ENCODE assay signal across 7 mouse cellular contexts in genomic region chr11:98969496-98969927, GRCm38 (mm10). TPM values are rescaled to one million over a fixed set of nuclear protein-coding genes. Genes with fewer than 3 reads are reported as not detected.
A peak's percentile ranks its signal among the peaks of the same experiment; 100 is the strongest.
DNase-seq lines count a peak whose midpoint lies in the region; ATAC-seq and TF ChIP-seq lines count a peak whose summit lies in the region.

No protein-coding gene starts in this region.

- WGBS in forebrain, embryonic 10.5 days: 20% methylated on average over 16 of the region's 17 CpGs
- WGBS in hindbrain, embryonic 13.5 days: 6% methylated on average over 17 of the region's 17 CpGs
- WGBS in limb, embryonic 14.5 days: 21% methylated on average over 17 of the region's 17 CpGs
- 15% methylated on average over 17 of the region's 17 CpGs for WGBS in stomach, embryonic 14.5 days

- peak overlapping the region; percentile 84 for H3K27ac ChIP-seq in forebrain, embryonic 10.5 days
- peak overlapping the region; percentile 95 for H3K27ac ChIP-seq in hindbrain, embryonic 13.5 days
- 0 out of 2 replicates have a peak overlapping the region, but pooled peaks have one; percentile 38 for H3K27ac ChIP-seq in limb, embryonic 14.5 days (replicated peaks; ENCODE audit: low read depth, low read length)
- peak overlapping the region; percentile 48 for H3K27ac ChIP-seq in stomach, embryonic 14.5 days (ENCODE audit: low read length)

- peak overlapping the region; percentile 99 for H3K4me2 ChIP-seq in hindbrain, embryonic 13.5 days
- H3K4me2 ChIP-seq in limb, embryonic 14.5 days (replicated peaks; ENCODE audit: low read depth, low read length, severe bottlenecking): 0 out of 2 replicates have a peak overlapping the region, but pooled peaks have one; percentile 7
- no peak overlapping the region for H3K4me2 ChIP-seq in stomach, embryonic 14.5 days (replicated peaks; ENCODE audit: low read depth, low read length)

- peaks cover 71% of the 10 kb centered on the region for H3K4me1 ChIP-seq in forebrain, embryonic 10.5 days
- peaks cover 83% of the 10 kb centered on the region for H3K4me1 ChIP-seq in hindbrain, embryonic 13.5 days (replicated peaks)
- H3K4me1 ChIP-seq in limb, embryonic 14.5 days (ENCODE audit: control insufficient read depth, insufficient read depth, low read length): peaks cover 71% of the 10 kb centered on the region
- peaks cover 72% of the 10 kb centered on the region for H3K4me1 ChIP-seq in stomach, embryonic 14.5 days (ENCODE audit: control insufficient read depth, insufficient read depth, low read length)

- no peak for TF ChIP-seq POLR2A in limb, embryonic 14.5 days (IDR thresholded peaks at IDR 0.05; ENCODE audit: borderline replicate concordance, extremely low read depth, insufficient read depth, insufficient read length)

- DNase-seq in left cerebral cortex, postnatal 10 days (ENCODE audit: extremely low spot score in 1 of 2, low spot score in 2 of 2): peak; percentile 72 to 77
- DNase-seq in left cerebral cortex, postnatal 4 days: no peak
- DNase-seq in forebrain, embryonic 10.5 days (ENCODE audit: extremely low spot score, low spot score): peak; percentile 45
- DNase-seq in limb, embryonic 14.5 days (ENCODE audit: low spot score): no peak

- ATAC-seq in hindbrain, embryonic 13.5 days (ENCODE audit: low FRiP score): peak; percentile 50
- no peak for ATAC-seq in limb, embryonic 14.5 days (ENCODE audit: low FRiP score, low read depth)
- no peak for ATAC-seq in stomach, embryonic 14.5 days (ENCODE audit: insufficient number of reproducible peaks, insufficient read depth, low FRiP score, low read depth)
- ATAC-seq in megakaryocyte progenitor cell, adult 5-6 weeks (replicated peaks; ENCODE audit: poor library complexity): no peak

- peak overlapping the region; percentile 69 for H3K9ac ChIP-seq in hindbrain, embryonic 13.5 days
- H3K9ac ChIP-seq in limb, embryonic 14.5 days (ENCODE audit: low read depth, low read length, severe bottlenecking): 0 out of 2 replicates have a peak overlapping the region, but pooled peaks have one; percentile 21
- H3K9ac ChIP-seq in stomach, embryonic 14.5 days (replicated peaks; ENCODE audit: low read depth, low read length): no peak overlapping the region

- H3K36me3 ChIP-seq in forebrain, embryonic 10.5 days (replicated peaks): peaks cover 69% of the 10 kb centered on the region
- peaks cover 38% of the 10 kb centered on the region for H3K36me3 ChIP-seq in hindbrain, embryonic 13.5 days
- H3K36me3 ChIP-seq in limb, embryonic 14.5 days (ENCODE audit: control insufficient read depth, insufficient read depth, low read length): peaks cover 81% of the 10 kb centered on the region
- H3K36me3 ChIP-seq in stomach, embryonic 14.5 days (ENCODE audit: control insufficient read depth, insufficient read depth, low read length): peaks cover 67% of the 10 kb centered on the region

- no peaks in the 10 kb centered on the region for H3K9me3 ChIP-seq in forebrain, embryonic 10.5 days
- no peaks in the 10 kb centered on the region for H3K9me3 ChIP-seq in hindbrain, embryonic 13.5 days
- no peaks in the 10 kb centered on the region for H3K9me3 ChIP-seq in limb, embryonic 14.5 days (ENCODE audit: control insufficient read depth, low read length)
- H3K9me3 ChIP-seq in stomach, embryonic 14.5 days (ENCODE audit: control insufficient read depth, low read depth, low read length): no peaks in the 10 kb centered on the region

- intact Hi-C loops in left cerebral cortex, postnatal 10 days (cut with DNase I): no loop called here
- intact Hi-C loops in left cerebral cortex, postnatal 4 days (cut with DNase I): no loop called here

- peak overlapping the region; percentile 41 for H3K4me3 ChIP-seq in forebrain, embryonic 10.5 days
- H3K4me3 ChIP-seq in hindbrain, embryonic 13.5 days: peak overlapping the region; percentile 14; the same call in 1 of the 2 replicates
- H3K4me3 ChIP-seq in limb, embryonic 14.5 days (replicated peaks; ENCODE audit: low read length): no peak overlapping the region
- no peak overlapping the region for H3K4me3 ChIP-seq in stomach, embryonic 14.5 days (ENCODE audit: low read depth, low read length)

- H3K27me3 ChIP-seq in forebrain, embryonic 10.5 days (ENCODE audit: poor library complexity, severe bottlenecking): peaks cover 29% of the 10 kb centered on the region
- no peaks in the 10 kb centered on the region for H3K27me3 ChIP-seq in hindbrain, embryonic 13.5 days
- no peaks in the 10 kb centered on the region for H3K27me3 ChIP-seq in limb, embryonic 14.5 days (ENCODE audit: control insufficient read depth, insufficient read depth, low read length)
- no peaks in the 10 kb centered on the region for H3K27me3 ChIP-seq in stomach, embryonic 14.5 days (ENCODE audit: control insufficient read depth, insufficient read depth, low read length)

RNA-seq across cellular contexts. Expression of gene Gjd3, which starts 13.3 kb away (rescaled TPM):
- 1 to 10 TPM; 4.1 to 5.1 TPM for total RNA-seq in left cerebral cortex, postnatal 10 days (2021)
- 1 to 10 TPM; 2.2 to 3.4 TPM for total RNA-seq in left cerebral cortex, postnatal 4 days (2021)
- polyA plus RNA-seq in forebrain, embryonic 10.5 days (2016; fragmentation: Nextera tagmentation; extraction: Ambion mirVana): 0.20 and 0.24 TPM in 2 replicates
- 1.5 and 1.6 TPM in 2 replicates for polyA plus RNA-seq in hindbrain, embryonic 13.5 days (2015; fragmentation: Nextera tagmentation; extraction: Ambion mirVana)
- polyA plus RNA-seq in limb, embryonic 14.5 days (2012; rRNA removed): 1.3 and 2.2 TPM in 2 replicates
- 0.41 and 0.45 TPM in 2 replicates for polyA plus RNA-seq in limb, embryonic 14.5 days (2014; fragmentation: Nextera tagmentation; extraction: Ambion mirVana)
- polyA plus RNA-seq in stomach, embryonic 14.5 days (2014; fragmentation: Nextera tagmentation; extraction: Ambion mirVana): not detected in 2 replicates
- not detected in 2 replicates for total RNA-seq in megakaryocyte progenitor cell, adult 5-6 weeks (2015)
- total RNA-seq in megakaryocyte progenitor cell, adult 5-6 weeks (2017): not detected in 2 replicates

RNA-seq across cellular contexts. Expression of gene Rara, which starts 41.9 kb away (rescaled TPM):
- 10 to 100 TPM; 16.6 to 16.9 TPM for total RNA-seq in left cerebral cortex, postnatal 10 days (2021)
- 10 to 100 TPM; 20.3 to 21.5 TPM for total RNA-seq in left cerebral cortex, postnatal 4 days (2021)
- polyA plus RNA-seq in forebrain, embryonic 10.5 days (2016; fragmentation: Nextera tagmentation; extraction: Ambion mirVana): 16.9 and 19.3 TPM in 2 replicates
- 17.1 and 20.3 TPM in 2 replicates for polyA plus RNA-seq in hindbrain, embryonic 13.5 days (2015; fragmentation: Nextera tagmentation; extraction: Ambion mirVana)
- polyA plus RNA-seq in limb, embryonic 14.5 days (2012; rRNA removed): 39.8 and 57.0 TPM in 2 replicates
- 52.4 and 58.3 TPM in 2 replicates for polyA plus RNA-seq in limb, embryonic 14.5 days (2014; fragmentation: Nextera tagmentation; extraction: Ambion mirVana)
- polyA plus RNA-seq in stomach, embryonic 14.5 days (2014; fragmentation: Nextera tagmentation; extraction: Ambion mirVana): 54.0 and 56.8 TPM in 2 replicates
- total RNA-seq in megakaryocyte progenitor cell, adult 5-6 weeks (2015): 4.4 and 5.9 TPM in 2 replicates
- 1.6 and 2.2 TPM in 2 replicates for total RNA-seq in megakaryocyte progenitor cell, adult 5-6 weeks (2017)

RNA-seq across cellular contexts. Expression of gene Top2a, which starts 54.5 kb away (rescaled TPM):
- 10 to 100 TPM; 10.1 to 12.0 TPM for total RNA-seq in left cerebral cortex, postnatal 10 days (2021)
- 10 to 100 TPM; 28.2 to 28.4 TPM for total RNA-seq in left cerebral cortex, postnatal 4 days (2021)
- 366 and 373 TPM in 2 replicates for polyA plus RNA-seq in forebrain, embryonic 10.5 days (2016; fragmentation: Nextera tagmentation; extraction: Ambion mirVana)
- polyA plus RNA-seq in hindbrain, embryonic 13.5 days (2015; fragmentation: Nextera tagmentation; extraction: Ambion mirVana): 55.7 and 62.2 TPM in 2 replicates
- polyA plus RNA-seq in limb, embryonic 14.5 days (2012; rRNA removed): 98.2 and 134 TPM in 2 replicates
- 205 and 209 TPM in 2 replicates for polyA plus RNA-seq in limb, embryonic 14.5 days (2014; fragmentation: Nextera tagmentation; extraction: Ambion mirVana)
- 260 and 284 TPM in 2 replicates for polyA plus RNA-seq in stomach, embryonic 14.5 days (2014; fragmentation: Nextera tagmentation; extraction: Ambion mirVana)
- total RNA-seq in megakaryocyte progenitor cell, adult 5-6 weeks (2015): 284 and 285 TPM in 2 replicates
- 584 and 646 TPM in 2 replicates for total RNA-seq in megakaryocyte progenitor cell, adult 5-6 weeks (2017)

Comparison
In these comparisons a context has a peak if more than half of its experiments do, and no peak if none do; other contexts are left out.
1. DNase-seq: peak in left cerebral cortex, postnatal 10 days (2 of 2) and forebrain, embryonic 10.5 days (single experiment); none in left cerebral cortex, postnatal 4 days (single experiment) and limb, embryonic 14.5 days (single experiment).
2. H3K27ac ChIP-seq: peak in every context shown above with its lines; median percentile 95 in hindbrain, embryonic 13.5 days; 84 in forebrain, embryonic 10.5 days; 48 in stomach, embryonic 14.5 days; 38 in limb, embryonic 14.5 days.
3. H3K4me3 ChIP-seq: peak in forebrain, embryonic 10.5 days (single experiment) and hindbrain, embryonic 13.5 days (single experiment); none in limb, embryonic 14.5 days (single experiment) and stomach, embryonic 14.5 days (single experiment).